Mouse (Mus musculus): ENCODE data around the gene Zfp185. TPM values are rescaled to one million over a fixed set of nuclear protein-coding genes. Genes with fewer than 3 reads are reported as not detected.
A peak's percentile ranks its signal among the peaks of the same experiment; 100 is the strongest.

The Zfp185 gene
- polyA plus RNA-seq, 1 experiment from 2014 or later: 0.33 TPM

- WGBS (ENCODE audit: insufficient replicate concordance): 69% methylated on average over 8 of the region's 8 CpGs
- H3K4me3 ChIP-seq (ENCODE audit: low read depth, low read length): no peak overlapping the region
- H3K27ac ChIP-seq (ENCODE audit: low read depth): no peak overlapping the region
- no peak for ATAC-seq
- no peak for DNase-seq
- no peaks in the 10 kb centered on the region for H3K4me1 ChIP-seq (ENCODE audit: insufficient read depth)
- no peaks in the 10 kb centered on the region for H3K9me3 ChIP-seq (ENCODE audit: low read length)
- no peak overlapping the region for H3K4me2 ChIP-seq (ENCODE audit: low read depth, low read length)
- no peak overlapping the region for H3K9ac ChIP-seq (replicated peaks)
- 0 out of 2 replicates have a peak, but pooled peaks cover 4% of the 10 kb centered on the region for H3K27me3 ChIP-seq (ENCODE audit: insufficient read depth, low read length)
- H3K36me3 ChIP-seq (replicated peaks; ENCODE audit: insufficient read depth, low read length): no peaks in the 10 kb centered on the region
- TF ChIP-seq EP300 (IDR thresholded peaks at IDR 0.05; ENCODE audit: low read depth) (no peak), CTCF (IDR thresholded peaks at IDR 0.05; ENCODE audit: low read depth) (no peak)
Measured at GRCm38 (mm10) chrX:73038831-73039230, 51.7 kb downstream of the Zfp185 start.

- no peak overlapping the region for H3K4me3 ChIP-seq (ENCODE audit: low read depth, low read length)
- no peaks in the 10 kb centered on the region for H3K4me1 ChIP-seq (ENCODE audit: insufficient read depth)
- WGBS (ENCODE audit: insufficient replicate concordance): 75% methylated on average over 12 of the region's 12 CpGs
- H3K4me2 ChIP-seq (ENCODE audit: low read depth, low read length): no peak overlapping the region
- TF ChIP-seq CTCF (IDR thresholded peaks at IDR 0.05; ENCODE audit: low read depth) (no peak), EP300 (IDR thresholded peaks at IDR 0.05; ENCODE audit: low read depth) (no peak)
- DNase-seq (no peak), ATAC-seq (no peak)
- H3K36me3 ChIP-seq (replicated peaks; ENCODE audit: insufficient read depth, low read length): no peaks in the 10 kb centered on the region
- no peaks in the 10 kb centered on the region for H3K9me3 ChIP-seq (ENCODE audit: low read length)
- H3K27me3 ChIP-seq (ENCODE audit: insufficient read depth, low read length): 0 out of 2 replicates have a peak, but pooled peaks cover 4% of the 10 kb centered on the region
- no peak overlapping the region for H3K27ac ChIP-seq (ENCODE audit: low read depth)
- H3K9ac ChIP-seq (replicated peaks): no peak overlapping the region
Measured at GRCm38 (mm10) chrX:73039666-73040065, 52.5 kb downstream of the Zfp185 start.

GRCm38 (mm10) chrX:73053860-73054563, 66.9 kb downstream of the Zfp185 start:
- Histone ChIP-seq H3K4me2 (ENCODE audit: low read depth, low read length) (no peak overlapping the region), H3K36me3 (replicated peaks; ENCODE audit: insufficient read depth, low read length) (no peaks in the 10 kb centered on the region), H3K4me1 (ENCODE audit: insufficient read depth) (no peaks in the 10 kb centered on the region), H3K27me3 (ENCODE audit: insufficient read depth, low read length) (no peaks in the 10 kb centered on the region), H3K4me3 (ENCODE audit: low read depth, low read length) (no peak overlapping the region), H3K9me3 (ENCODE audit: low read length) (no peaks in the 10 kb centered on the region), H3K9ac (replicated peaks) (no peak overlapping the region), H3K27ac (ENCODE audit: low read depth) (no peak overlapping the region)
- DNase-seq (peak; percentile 90), ATAC-seq (peak; percentile 96)
- TF ChIP-seq CTCF (IDR thresholded peaks at IDR 0.05; ENCODE audit: low read depth) (peak; percentile 93), EP300 (IDR thresholded peaks at IDR 0.05; ENCODE audit: low read depth) (no peak)
- 15% methylated on average over 14 of the region's 14 CpGs for WGBS (ENCODE audit: insufficient replicate concordance)

GRCm38 (mm10) chrX:73061528-73061927, 74.4 kb downstream of the Zfp185 start:
- Histone ChIP-seq H3K9me3 (ENCODE audit: low read length) (no peaks in the 10 kb centered on the region), H3K36me3 (replicated peaks; ENCODE audit: insufficient read depth, low read length) (no peaks in the 10 kb centered on the region), H3K4me3 (ENCODE audit: low read depth, low read length) (no peak overlapping the region), H3K27ac (ENCODE audit: low read depth) (no peak overlapping the region), H3K27me3 (ENCODE audit: insufficient read depth, low read length) (peaks cover 4% of the 10 kb centered on the region; the same call in 1 of the 2 replicates), H3K9ac (replicated peaks) (no peak overlapping the region), H3K4me2 (ENCODE audit: low read depth, low read length) (no peak overlapping the region), H3K4me1 (ENCODE audit: insufficient read depth) (no peaks in the 10 kb centered on the region)
- ATAC-seq (no peak), DNase-seq (no peak)
- WGBS (ENCODE audit: insufficient replicate concordance): 81% methylated on average over 1 of the region's 1 CpGs
- TF ChIP-seq EP300 (IDR thresholded peaks at IDR 0.05; ENCODE audit: low read depth) (no peak), CTCF (IDR thresholded peaks at IDR 0.05; ENCODE audit: low read depth) (no peak)

GRCm38 (mm10) chrX:73062323-73062722, 75.2 kb downstream of the Zfp185 start:
- H3K4me2 ChIP-seq (ENCODE audit: low read depth, low read length): no peak overlapping the region
- H3K27me3 ChIP-seq (ENCODE audit: insufficient read depth, low read length): peaks cover 4% of the 10 kb centered on the region; the same call in 1 of the 2 replicates
- no peak for DNase-seq
- no peaks in the 10 kb centered on the region for H3K36me3 ChIP-seq (replicated peaks; ENCODE audit: insufficient read depth, low read length)
- no peak overlapping the region for H3K4me3 ChIP-seq (ENCODE audit: low read depth, low read length)
- H3K9me3 ChIP-seq (ENCODE audit: low read length): no peaks in the 10 kb centered on the region
- H3K27ac ChIP-seq (ENCODE audit: low read depth): no peak overlapping the region
- TF ChIP-seq EP300 (IDR thresholded peaks at IDR 0.05; ENCODE audit: low read depth): no peak
- no peak for TF ChIP-seq CTCF (IDR thresholded peaks at IDR 0.05; ENCODE audit: low read depth)
- no peak for ATAC-seq
- H3K9ac ChIP-seq (replicated peaks): no peak overlapping the region
- 41% methylated on average over 5 of the region's 5 CpGs for WGBS (ENCODE audit: insufficient replicate concordance)
- no peaks in the 10 kb centered on the region for H3K4me1 ChIP-seq (ENCODE audit: insufficient read depth)

GRCm38 (mm10) chrX:73063512-73064414, 76.6 kb downstream of the Zfp185 start:
- peaks cover 6% of the 10 kb centered on the region; the same call in 1 of the 2 replicates for H3K27me3 ChIP-seq (ENCODE audit: insufficient read depth, low read length)
- no peak overlapping the region for H3K4me3 ChIP-seq (ENCODE audit: low read depth, low read length)
- H3K4me2 ChIP-seq (ENCODE audit: low read depth, low read length): no peak overlapping the region
- 43% methylated on average over 22 of the region's 24 CpGs for WGBS (ENCODE audit: insufficient replicate concordance)
- DNase-seq: no peak
- no peak overlapping the region for H3K27ac ChIP-seq (ENCODE audit: low read depth)
- TF ChIP-seq EP300 (IDR thresholded peaks at IDR 0.05; ENCODE audit: low read depth) (no peak), CTCF (IDR thresholded peaks at IDR 0.05; ENCODE audit: low read depth) (no peak)
- H3K4me1 ChIP-seq (ENCODE audit: insufficient read depth): no peaks in the 10 kb centered on the region
- H3K9me3 ChIP-seq (ENCODE audit: low read length): no peaks in the 10 kb centered on the region
- H3K36me3 ChIP-seq (replicated peaks; ENCODE audit: insufficient read depth, low read length): no peaks in the 10 kb centered on the region
- no peak overlapping the region for H3K9ac ChIP-seq (replicated peaks)
- ATAC-seq: no peak
